In genomic region chr9:106148541-106149398, GRCm38 (mm10) we compare ENCODE assay signal across 8 mouse cellular contexts. TPM values are rescaled to one million over a fixed set of nuclear protein-coding genes. Genes with fewer than 3 reads are reported as not detected.
DNase-seq lines count a peak whose midpoint lies in the region; ATAC-seq and TF ChIP-seq lines count a peak whose summit lies in the region.

No protein-coding gene starts in this region.

- no peaks in the 10 kb centered on the region for H3K9me3 ChIP-seq in heart, embryonic 14.5 days (ENCODE audit: control insufficient read depth, low read length)
- H3K9me3 ChIP-seq in hindbrain, postnatal 0 days (ENCODE audit: low read length): no peaks in the 10 kb centered on the region
- no peaks in the 10 kb centered on the region for H3K9me3 ChIP-seq in midbrain, postnatal 0 days (ENCODE audit: low read length)

- WGBS in heart, embryonic 14.5 days: 3% methylated on average over 36 of the region's 36 CpGs
- 2% methylated on average over 36 of the region's 36 CpGs for WGBS in hindbrain, postnatal 0 days
- WGBS in midbrain, postnatal 0 days: under 1% methylated on average over 36 of the region's 36 CpGs

- no peak overlapping the region for H3K27ac ChIP-seq in heart, embryonic 14.5 days (replicated peaks in 1 of 2; ENCODE audit: control insufficient read depth in 1 of 2, insufficient read depth in 1 of 2, low read depth in 2 of 2, low read length in 2 of 2)
- peak overlapping the region; percentile 80 for H3K27ac ChIP-seq in hindbrain, postnatal 0 days
- H3K27ac ChIP-seq in midbrain, postnatal 0 days (ENCODE audit: low read depth, low read length): peak overlapping the region; percentile 97

- no peak for DNase-seq in heart, adult 8-10 months (ENCODE audit: low spot score)
- peak; percentile 39 for DNase-seq in embryo, embryonic 10 days (ENCODE audit: low spot score)
- DNase-seq in hindbrain, postnatal 0 days (ENCODE audit: low spot score): peak; percentile 75
- DNase-seq in midbrain, postnatal 0 days (ENCODE audit: low spot score): peak; percentile 65
- DNase-seq in right cerebral cortex, postnatal 14 days: no peak
- DNase-seq in spleen, postnatal 14 days (ENCODE audit: low spot score in 2 of 2): no peak
- no peak for DNase-seq in left cerebral cortex, postnatal 10 days (ENCODE audit: extremely low spot score in 1 of 2, low spot score in 2 of 2)

- intact Hi-C loops in left cerebral cortex, postnatal 10 days (cut with DNase I): no loop called here

- peak overlapping the region; percentile 7 to 25; a peak in 3 of 4 replicates for H3K4me3 ChIP-seq in heart, embryonic 14.5 days (ENCODE audit: control insufficient read depth in 1 of 2, insufficient read depth in 1 of 2, low read depth in 1 of 2, low read length in 2 of 2)
- H3K4me3 ChIP-seq in hindbrain, postnatal 0 days (ENCODE audit: low read length): peak overlapping the region; percentile 58
- peak overlapping the region; percentile 76 for H3K4me3 ChIP-seq in midbrain, postnatal 0 days (ENCODE audit: low read depth, low read length)

- peak; percentile 47 for TF ChIP-seq CTCF in hindbrain, postnatal 0 days (IDR thresholded peaks at IDR 0.05; ENCODE audit: low read depth)
- TF ChIP-seq CTCF in midbrain, postnatal 0 days (IDR thresholded peaks at IDR 0.05): peak; percentile 51

- H3K4me2 ChIP-seq in heart, embryonic 14.5 days (ENCODE audit: low read length): peak overlapping the region; percentile 57
- H3K4me2 ChIP-seq in hindbrain, postnatal 0 days (ENCODE audit: low read depth, low read length): peak overlapping the region; percentile 59
- H3K4me2 ChIP-seq in midbrain, postnatal 0 days (ENCODE audit: low read depth, low read length, poor library complexity, severe bottlenecking): peak overlapping the region; percentile 83

- H3K9ac ChIP-seq in heart, embryonic 14.5 days (ENCODE audit: low read length): no peak overlapping the region
- peak overlapping the region; percentile 74 for H3K9ac ChIP-seq in hindbrain, postnatal 0 days (replicated peaks; ENCODE audit: low read length)
- H3K9ac ChIP-seq in midbrain, postnatal 0 days (replicated peaks; ENCODE audit: low read length, poor library complexity, severe bottlenecking): peak overlapping the region; percentile 93

- no peak for ATAC-seq in heart, embryonic 14.5 days (ENCODE audit: insufficient number of reproducible peaks, insufficient read depth, low FRiP score, low read depth)
- peak; percentile 85 for ATAC-seq in hindbrain, postnatal 0 days
- peak; percentile 84 for ATAC-seq in midbrain, postnatal 0 days (ENCODE audit: low FRiP score)

- no peaks in the 10 kb centered on the region for H3K36me3 ChIP-seq in heart, embryonic 14.5 days (ENCODE audit: control insufficient read depth, insufficient read depth, low read length)
- no peaks in the 10 kb centered on the region for H3K36me3 ChIP-seq in hindbrain, postnatal 0 days (ENCODE audit: insufficient read depth, low read length)
- H3K36me3 ChIP-seq in midbrain, postnatal 0 days (ENCODE audit: insufficient read depth, low read length): peaks cover 7% of the 10 kb centered on the region

- H3K4me1 ChIP-seq in heart, embryonic 14.5 days (ENCODE audit: control insufficient read depth in 2 of 2, insufficient read depth in 2 of 2, low read length in 2 of 2): peaks cover 0 to 7% of the 10 kb centered on the region in 2 experiments; a peak in 1 of 4 replicates
- 0 out of 2 replicates have a peak, but pooled peaks cover 5% of the 10 kb centered on the region for H3K4me1 ChIP-seq in hindbrain, postnatal 0 days (ENCODE audit: insufficient read depth, low read length)
- H3K4me1 ChIP-seq in midbrain, postnatal 0 days (ENCODE audit: insufficient read depth, low read length): peaks cover 17% of the 10 kb centered on the region

- peaks cover 73% of the 10 kb centered on the region for H3K27me3 ChIP-seq in heart, embryonic 14.5 days (ENCODE audit: control insufficient read depth, insufficient read depth, low read length)
- no peaks in the 10 kb centered on the region for H3K27me3 ChIP-seq in hindbrain, postnatal 0 days (ENCODE audit: insufficient read depth, low read length)
- no peaks in the 10 kb centered on the region for H3K27me3 ChIP-seq in midbrain, postnatal 0 days (ENCODE audit: insufficient read depth, low read length)

RNA-seq across cellular contexts. Expression of gene Glyctk, which starts 9.2 kb away (rescaled TPM):
- 0.73 and 1.0 TPM in 2 replicates for polyA plus RNA-seq in heart, embryonic 14.5 days (2014; fragmentation: Nextera tagmentation; extraction: Ambion mirVana)
- total RNA-seq in heart, adult 8-10 months (2022): 1 to 10 TPM; 1.5 to 2.6 (median 1.9) TPM
- 1.3 and 1.8 TPM in 2 replicates for total RNA-seq in hindbrain, postnatal 0 days (2014; rRNA removed)
- polyA plus RNA-seq in hindbrain, postnatal 0 days (2015; fragmentation: Nextera tagmentation; extraction: Ambion mirVana): 1.2 and 1.7 TPM in 2 replicates
- 0.66 and 0.94 TPM in 2 replicates for total RNA-seq in midbrain, postnatal 0 days (2014; rRNA removed)
- polyA plus RNA-seq in midbrain, postnatal 0 days (2015; fragmentation: Nextera tagmentation; extraction: Ambion mirVana): 0.75 and 0.90 TPM in 2 replicates
- total RNA-seq in left cerebral cortex, postnatal 10 days (2021): 1 to 10 TPM; 4.1 to 7.4 TPM

RNA-seq across cellular contexts. Expression of gene Wdr82, which starts 22.0 kb away (rescaled TPM):
- 19.6 and 22.6 TPM in 2 replicates for polyA plus RNA-seq in heart, embryonic 14.5 days (2014; fragmentation: Nextera tagmentation; extraction: Ambion mirVana)
- total RNA-seq in heart, adult 8-10 months (2022): 10 to 100 TPM; 29.6 to 38.5 (median 34.0) TPM
- 240 and 243 TPM in 2 replicates for total RNA-seq in hindbrain, postnatal 0 days (2014; rRNA removed)
- polyA plus RNA-seq in hindbrain, postnatal 0 days (2015; fragmentation: Nextera tagmentation; extraction: Ambion mirVana): 29.1 and 32.6 TPM in 2 replicates
- total RNA-seq in midbrain, postnatal 0 days (2014; rRNA removed): 245 and 261 TPM in 2 replicates
- 30.6 and 31.7 TPM in 2 replicates for polyA plus RNA-seq in midbrain, postnatal 0 days (2015; fragmentation: Nextera tagmentation; extraction: Ambion mirVana)
- 100 to 1,000 TPM; 155 to 158 TPM for total RNA-seq in left cerebral cortex, postnatal 10 days (2021)

RNA-seq across cellular contexts. Expression of gene Ppm1m, which starts 50.8 kb away (rescaled TPM):
- 19.1 and 19.4 TPM in 2 replicates for polyA plus RNA-seq in heart, embryonic 14.5 days (2014; fragmentation: Nextera tagmentation; extraction: Ambion mirVana)
- total RNA-seq in heart, adult 8-10 months (2022): 10 to 100 TPM in 3 of 4 experiments, 1 to 10 TPM in 1; 9.4 to 12.8 (median 12.3) TPM
- total RNA-seq in hindbrain, postnatal 0 days (2014; rRNA removed): 19.0 and 23.3 TPM in 2 replicates
- 18.5 and 21.2 TPM in 2 replicates for polyA plus RNA-seq in hindbrain, postnatal 0 days (2015; fragmentation: Nextera tagmentation; extraction: Ambion mirVana)
- 16.2 and 27.7 TPM in 2 replicates for total RNA-seq in midbrain, postnatal 0 days (2014; rRNA removed)
- 18.5 and 21.3 TPM in 2 replicates for polyA plus RNA-seq in midbrain, postnatal 0 days (2015; fragmentation: Nextera tagmentation; extraction: Ambion mirVana)
- total RNA-seq in left cerebral cortex, postnatal 10 days (2021): 10 to 100 TPM; 20.8 to 24.5 TPM

RNA-seq across cellular contexts. Expression of gene Col6a4, which starts 52.2 kb away (rescaled TPM):
- 0.16 TPM in 1 of 2 replicates, not detected in the other for polyA plus RNA-seq in heart, embryonic 14.5 days (2014; fragmentation: Nextera tagmentation; extraction: Ambion mirVana)
- total RNA-seq in heart, adult 8-10 months (2022): not detected
- total RNA-seq in hindbrain, postnatal 0 days (2014; rRNA removed): 0.54 and 1.3 TPM in 2 replicates
- polyA plus RNA-seq in hindbrain, postnatal 0 days (2015; fragmentation: Nextera tagmentation; extraction: Ambion mirVana): 0.73 and 1.0 TPM in 2 replicates
- 1.3 and 2.6 TPM in 2 replicates for total RNA-seq in midbrain, postnatal 0 days (2014; rRNA removed)
- polyA plus RNA-seq in midbrain, postnatal 0 days (2015; fragmentation: Nextera tagmentation; extraction: Ambion mirVana): 1.3 and 1.7 TPM in 2 replicates
- 1 to 10 TPM; 3.3 to 4.1 TPM for total RNA-seq in left cerebral cortex, postnatal 10 days (2021)

RNA-seq across cellular contexts. Expression of gene Twf2, which starts 54.1 kb away (rescaled TPM):
- 45.5 and 48.8 TPM in 2 replicates for polyA plus RNA-seq in heart, embryonic 14.5 days (2014; fragmentation: Nextera tagmentation; extraction: Ambion mirVana)
- 100 to 1,000 TPM; 188 to 245 (median 236) TPM for total RNA-seq in heart, adult 8-10 months (2022)
- 57.4 and 72.6 TPM in 2 replicates for total RNA-seq in hindbrain, postnatal 0 days (2014; rRNA removed)
- 42.0 and 43.9 TPM in 2 replicates for polyA plus RNA-seq in hindbrain, postnatal 0 days (2015; fragmentation: Nextera tagmentation; extraction: Ambion mirVana)
- total RNA-seq in midbrain, postnatal 0 days (2014; rRNA removed): 60.1 and 78.3 TPM in 2 replicates
- polyA plus RNA-seq in midbrain, postnatal 0 days (2015; fragmentation: Nextera tagmentation; extraction: Ambion mirVana): 41.6 and 47.4 TPM in 2 replicates
- 10 to 100 TPM; 44.5 to 49.9 TPM for total RNA-seq in left cerebral cortex, postnatal 10 days (2021)

Comparison
In these comparisons a context has a peak if more than half of its experiments do, and no peak if none do; other contexts are left out.
1. H3K27ac ChIP-seq: peak in hindbrain, postnatal 0 days (single experiment) and midbrain, postnatal 0 days (single experiment); none in heart, embryonic 14.5 days (0 of 2).
2. H3K4me3 ChIP-seq: peak in every context shown above with its lines; median percentile 76 in midbrain, postnatal 0 days; 58 in hindbrain, postnatal 0 days; 16 in heart, embryonic 14.5 days.
3. DNase-seq: peak in embryo, embryonic 10 days (single experiment), hindbrain, postnatal 0 days (single experiment) and midbrain, postnatal 0 days (single experiment); none in heart, adult 8-10 months (single experiment), right cerebral cortex, postnatal 14 days (single experiment), spleen, postnatal 14 days (0 of 2) and left cerebral cortex, postnatal 10 days (0 of 2).
4. Peak in every context shown above with its lines, with median percentiles within 50 percentile points of each other: H3K4me2 ChIP-seq.